Mouse (Mus musculus) splenic B cell, adult 2 months (primary cell): ENCODE measurements around the gene P2ry14.

Source experiments
- DNase-seq: peaks from one replicate; pipeline ENCODE4 v3.0.0-alpha.2; 2011; ENCODE audit warnings: low read depth, low spot score
- H3K27me3 ChIP-seq: 2 replicates; pipeline ENCODE4 v1.6.1; 2012; ENCODE audit warnings: mild to moderate bottlenecking, low read length, moderate library complexity, mixed read lengths; ENCODE audit not compliant: control insufficient read depth, poor library complexity, insufficient read depth, severe bottlenecking
- H3K36me3 ChIP-seq: 2 replicates; pipeline ENCODE4 v1.6.1; 2012; ENCODE audit warnings: mild to moderate bottlenecking, low read length, moderate library complexity, mixed read lengths; ENCODE audit not compliant: control insufficient read depth, poor library complexity, insufficient read depth, severe bottlenecking

The P2ry14 gene

GRCm38 (mm10) chr3:59153424-59153823 is at the start of gene P2ry14:
P2ry14 (minus strand) TSS chr3:59153618.
- peak; percentile 47 for DNase-seq
- H3K27me3 ChIP-seq = no peaks in the 10 kb centered on the region
- H3K36me3 ChIP-seq = no peaks in the 10 kb centered on the region

GRCm38 (mm10) chr3:59197329-59197948 is 44.0 kb upstream of the P2ry14 start:
- no peak for DNase-seq
- no peaks in the 10 kb centered on the region for H3K27me3 ChIP-seq
- no peaks in the 10 kb centered on the region for H3K36me3 ChIP-seq

GRCm38 (mm10) chr3:59194938-59195337 is 41.5 kb upstream of the P2ry14 start, which contains the start of gene Gpr87:
Gpr87 (minus strand) TSS chr3:59195104.
- Histone ChIP-seq H3K27me3 (no peaks in the 10 kb centered on the region), H3K36me3 (no peaks in the 10 kb centered on the region)
- no peak for DNase-seq

- no peak for DNase-seq
- H3K27me3 ChIP-seq = no peaks in the 10 kb centered on the region
- no peaks in the 10 kb centered on the region for H3K36me3 ChIP-seq
Measured at GRCm38 (mm10) chr3:59194099-59194498, 40.7 kb upstream of the P2ry14 start.

GRCm38 (mm10) chr3:59191674-59192073 is 38.3 kb upstream of the P2ry14 start:
- DNase-seq = no peak
- no peaks in the 10 kb centered on the region for H3K36me3 ChIP-seq
- H3K27me3 ChIP-seq = no peaks in the 10 kb centered on the region

- no peak for DNase-seq
- Histone ChIP-seq H3K36me3 (no peaks in the 10 kb centered on the region), H3K27me3 (no peaks in the 10 kb centered on the region)
Measured at GRCm38 (mm10) chr3:59187336-59187735, 33.9 kb upstream of the P2ry14 start.

GRCm38 (mm10) chr3:59185662-59186061 is 32.2 kb upstream of the P2ry14 start:
- no peaks in the 10 kb centered on the region for H3K36me3 ChIP-seq
- DNase-seq = no peak

GRCm38 (mm10) chr3:59182129-59182528 is 28.7 kb upstream of the P2ry14 start:
- no peaks in the 10 kb centered on the region for H3K27me3 ChIP-seq
- DNase-seq = no peak
- no peaks in the 10 kb centered on the region for H3K36me3 ChIP-seq

More at GRCm38 (mm10) chr3:59185662-59186061, 32.2 kb upstream of the P2ry14 start:
- H3K27me3 ChIP-seq = no peaks in the 10 kb centered on the region

GRCm38 (mm10) chr3:59181134-59181533 is 27.7 kb upstream of the P2ry14 start:
- H3K36me3 ChIP-seq = no peaks in the 10 kb centered on the region
- H3K27me3 ChIP-seq = no peaks in the 10 kb centered on the region
- DNase-seq = no peak

- H3K36me3 ChIP-seq = no peaks in the 10 kb centered on the region
- DNase-seq = no peak
- no peaks in the 10 kb centered on the region for H3K27me3 ChIP-seq
Measured at GRCm38 (mm10) chr3:59176871-59177270, 23.5 kb upstream of the P2ry14 start.

- peak; percentile 79 for DNase-seq
- Histone ChIP-seq H3K27me3 (no peaks in the 10 kb centered on the region), H3K36me3 (no peaks in the 10 kb centered on the region)
Measured at GRCm38 (mm10) chr3:59175234-59175633, 21.8 kb upstream of the P2ry14 start.

GRCm38 (mm10) chr3:59174426-59175154 is 21.2 kb upstream of the P2ry14 start:
- DNase-seq = peak; percentile 70
- no peaks in the 10 kb centered on the region for H3K27me3 ChIP-seq

GRCm38 (mm10) chr3:59169921-59170627 is 16.7 kb upstream of the P2ry14 start:
- Histone ChIP-seq H3K27me3 (no peaks in the 10 kb centered on the region), H3K36me3 (no peaks in the 10 kb centered on the region)
- no peak for DNase-seq

More at GRCm38 (mm10) chr3:59174426-59175154, 21.2 kb upstream of the P2ry14 start:
- no peaks in the 10 kb centered on the region for H3K36me3 ChIP-seq

- no peaks in the 10 kb centered on the region for H3K27me3 ChIP-seq
- peak; percentile 20 for DNase-seq
- no peaks in the 10 kb centered on the region for H3K36me3 ChIP-seq
Measured at GRCm38 (mm10) chr3:59169215-59169614, 15.8 kb upstream of the P2ry14 start.

GRCm38 (mm10) chr3:59168476-59168875 is 15.1 kb upstream of the P2ry14 start:
- no peaks in the 10 kb centered on the region for H3K36me3 ChIP-seq
- DNase-seq = peak; percentile 41
- H3K27me3 ChIP-seq = no peaks in the 10 kb centered on the region
